Mouse (Mus musculus): ENCODE data around the gene Vmn2r34. TPM values are rescaled to one million over a fixed set of nuclear protein-coding genes. Genes with fewer than 3 reads are reported as not detected.
"Not testable (repeated sequence)": the region's sequence is repeated elsewhere in the genome, so short reads cannot be mapped to it uniquely, and the experiment has no call there.

Vmn2r34 gene
- not detected in 2 replicates for polyA plus RNA-seq (2012; rRNA removed)

GRCm38 (mm10) chr7:7689413-7689812 lies at the start of gene Vmn2r34:
Gene Vmn2r34, minus strand, starts transcription at chr7:7689513.
- not testable (repeated sequence) for DNase-seq (ENCODE audit: low read depth)

GRCm38 (mm10) chr7:7674032-7674431 lies 15.3 kb downstream of the Vmn2r34 start:
- DNase-seq (ENCODE audit: low read depth), result not testable (repeated sequence)

Other genes starting within 250 kb of the Vmn2r34 start
- not detected in 2 replicates for gene Vmn2r32, start 209.5 kb downstream of the Vmn2r34 start, polyA plus RNA-seq (2012; rRNA removed)
- gene Vmn2r33, start 122.7 kb downstream of the Vmn2r34 start, polyA plus RNA-seq (2012; rRNA removed), result not detected in 2 replicates
- gene Vmn2r35, start 130.4 kb upstream of the Vmn2r34 start, polyA plus RNA-seq (2012; rRNA removed), result not detected in 2 replicates
- not detected in 2 replicates for gene Vmn2r36, start 213.0 kb upstream of the Vmn2r34 start, polyA plus RNA-seq (2012; rRNA removed)